Mouse (Mus musculus) hindbrain, embryonic 12.5 days (tissue): ENCODE data around the gene Pip5k1a. TPM values are rescaled to one million over a fixed set of nuclear protein-coding genes. Genes with fewer than 3 reads are reported as not detected.

Source experiments
- ATAC-seq: fragments of 200-750 bp; cut with Nextera tagmentation; 2 replicates; pipeline ENCODE4 v1.8.0; 2017; ENCODE audit warnings: moderate TSS enrichment; ENCODE audit not compliant: low FRiP score
- H3K27ac ChIP-seq: fragments of 300-500 bp; sonication (generic); 2 replicates; pipeline ENCODE4 v1.5.1; 2016; ENCODE audit warnings: mild to moderate bottlenecking
- H3K27me3 ChIP-seq: fragments of 300-500 bp; sonication (generic); 2 replicates; pipeline ENCODE4 v1.6.1; 2016; ENCODE audit warnings: mild to moderate bottlenecking
- H3K36me3 ChIP-seq: fragments of 300-500 bp; sonication (generic); 2 replicates; pipeline ENCODE4 v1.6.1; 2016; ENCODE audit warnings: mild to moderate bottlenecking
- H3K4me1 ChIP-seq: fragments of 300-500 bp; sonication (generic); 2 replicates; pipeline ENCODE4 v1.6.1; 2016
- H3K4me2 ChIP-seq: fragments of 300-500 bp; sonication (generic); replicated peaks from 2 replicates; pipeline ENCODE4 v1.6.1; 2016; ENCODE audit warnings: mild to moderate bottlenecking
- H3K4me3 ChIP-seq: fragments of 300-500 bp; sonication (generic); 2 replicates; pipeline ENCODE4 v1.5.1; 2016; ENCODE audit warnings: mild to moderate bottlenecking
- H3K9ac ChIP-seq: fragments of 300-500 bp; sonication (generic); 2 replicates; pipeline ENCODE4 v1.6.1; 2016; ENCODE audit warnings: mild to moderate bottlenecking, moderate library complexity
- H3K9me3 ChIP-seq: fragments of 300-500 bp; sonication (generic); replicated peaks from 2 replicates; pipeline ENCODE4 v1.6.1; 2016; ENCODE audit warnings: mild to moderate bottlenecking
- WGBS: fragments of 180-500 bp; shearing (Covaris S2); methylation state at CpG from one replicate; pipeline ENCODE4 v1.1.7; 2016; 5-methylcytosine and 5-hydroxymethylcytosine counted together
- microRNA-seq: library from miRNA; unstranded; fragments of <30 nt; microRNA quantifications from one replicate; pipeline ENCODE4, GENCODE M21; 2017
- polyA plus RNA-seq: library from polyadenylated mRNA; unstranded; fragments of >200 nt; fragmentation: Nextera tagmentation; extraction: Ambion mirVana; gene quantifications from 2 replicates; pipeline ENCODE4 v1.2.1, GENCODE M21; 2016

Pip5k1a gene
- polyA plus RNA-seq, 1 experiment from 2014 or later = 20.4 TPM

- H3K4me3 ChIP-seq = peak overlapping the region; percentile 77
- H3K9me3 ChIP-seq = no peaks in the 10 kb centered on the region
- 79% methylated on average over 3 of the region's 3 CpGs for WGBS
- H3K27me3 ChIP-seq = no peaks in the 10 kb centered on the region
- no peak overlapping the region for H3K27ac ChIP-seq
- H3K36me3 ChIP-seq = peaks cover 43% of the 10 kb centered on the region
- ATAC-seq = no peak
- peaks cover 24% of the 10 kb centered on the region for H3K4me1 ChIP-seq
- peak overlapping the region; percentile 82; the same call in 1 of the 2 replicates for H3K9ac ChIP-seq
- peak overlapping the region; percentile 94; the same call in 1 of the 2 replicates for H3K4me2 ChIP-seq
Measured at GRCm38 (mm10) chr3:95012982-95013381, 93.7 kb downstream of the Pip5k1a start.

GRCm38 (mm10) chr3:95010396-95010795 is 96.3 kb downstream of the Pip5k1a start:
- no peak overlapping the region for H3K27ac ChIP-seq
- peaks cover 19% of the 10 kb centered on the region for H3K4me1 ChIP-seq
- no peak overlapping the region for H3K4me3 ChIP-seq
- no peak overlapping the region for H3K9ac ChIP-seq
- no peaks in the 10 kb centered on the region for H3K27me3 ChIP-seq
- no peaks in the 10 kb centered on the region for H3K9me3 ChIP-seq
- no peak for ATAC-seq
- 88% methylated on average over 7 of the region's 7 CpGs for WGBS
- H3K4me2 ChIP-seq = no peak overlapping the region
- H3K36me3 ChIP-seq = peaks cover 66% of the 10 kb centered on the region

Small RNA genes lying within 50 kb of the gene (microRNA-seq; reads per million reads assigned to microRNA genes)
- not detected for gene Mir8099-1

Other genes with a start within 250 kb of the Pip5k1a start
- gene Psmb4, start 220.0 kb downstream of the Pip5k1a start, polyA plus RNA-seq = 278 and 312 TPM in 2 replicates
- gene Selenbp1, start 173.9 kb downstream of the Pip5k1a start, polyA plus RNA-seq = 11.7 and 12.2 TPM in 2 replicates
- 9.1 and 9.2 TPM in 2 replicates for gene Rfx5, start 152.9 kb downstream of the Pip5k1a start, polyA plus RNA-seq
- 24.8 and 26.9 TPM in 2 replicates for gene Pi4kb, start 132.2 kb downstream of the Pip5k1a start, polyA plus RNA-seq
- 31.8 and 32.8 TPM in 2 replicates for gene Zfp687, start 91.5 kb downstream of the Pip5k1a start, polyA plus RNA-seq
- 263 and 276 TPM in 2 replicates for gene Psmd4, start 64.3 kb downstream of the Pip5k1a start, polyA plus RNA-seq
- 218 and 219 TPM in 2 replicates for gene Vps72, start 4.1 kb upstream of the Pip5k1a start, polyA plus RNA-seq
- 0.81 and 0.99 TPM in 2 replicates for gene Tmod4, start 17.5 kb upstream of the Pip5k1a start, polyA plus RNA-seq
- gene Scnm1, start 27.1 kb upstream of the Pip5k1a start, polyA plus RNA-seq = 89.4 and 94.1 TPM in 2 replicates
- gene Lysmd1, start 27.2 kb upstream of the Pip5k1a start, polyA plus RNA-seq = 22.6 and 23.9 TPM in 2 replicates
- gene Tnfaip8l2, start 35.4 kb upstream of the Pip5k1a start, polyA plus RNA-seq = 2.1 and 2.6 TPM in 2 replicates
- 59.5 and 68.7 TPM in 2 replicates for gene Sema6c, start 53.5 kb upstream of the Pip5k1a start, polyA plus RNA-seq
- gene Gabpb2, start 111.0 kb upstream of the Pip5k1a start, polyA plus RNA-seq = 10.1 and 10.8 TPM in 2 replicates
- 91.7 and 95.8 TPM in 2 replicates for gene Cdc42se1, start 121.8 kb upstream of the Pip5k1a start, polyA plus RNA-seq
- 116 and 124 TPM in 2 replicates for gene Mllt11, start 125.2 kb upstream of the Pip5k1a start, polyA plus RNA-seq
- 0.25 and 0.42 TPM in 2 replicates for gene Gm128, start 134.7 kb upstream of the Pip5k1a start, polyA plus RNA-seq
- 1.0 and 1.1 TPM in 2 replicates for gene Bnipl, start 144.3 kb upstream of the Pip5k1a start, polyA plus RNA-seq
- 45.7 and 51.1 TPM in 2 replicates for gene Mindy1, start 174.4 kb upstream of the Pip5k1a start, polyA plus RNA-seq
- gene Prune1, start 175.1 kb upstream of the Pip5k1a start, polyA plus RNA-seq = 37.0 and 37.9 TPM in 2 replicates
- 0.87 and 1.1 TPM in 2 replicates for gene Anxa9, start 200.2 kb upstream of the Pip5k1a start, polyA plus RNA-seq
- 115 TPM in 2 replicates for gene Cers2, start 207.9 kb upstream of the Pip5k1a start, polyA plus RNA-seq